Mouse (Mus musculus) frontal cortex, postnatal 10 days (tissue): ENCODE measurements around the gene Ptprcap.
"Not testable (repeated sequence)": the region's sequence is repeated elsewhere in the genome, so short reads cannot be mapped to it uniquely, and the experiment has no call there.

ENCODE experiments used
- DNase-seq, 2 experiments: peaks; one replicate each; pipeline ENCODE4 v3.0.0; 2022; ENCODE audit warnings: low spot score in 2 of 2, mixed read lengths in 1 of 2

Gene Ptprcap

GRCm38 (mm10) chr19:4125741-4126696 is 27.4 kb upstream of the Ptprcap start, which contains the start of gene Aip:
Gene Aip (minus strand): TSS chr19:4125858.
- peak; percentile 98 for DNase-seq

- no peak for DNase-seq
Observed at GRCm38 (mm10) chr19:4126759-4127495, 26.5 kb upstream of the Ptprcap start.

GRCm38 (mm10) chr19:4129462-4129861 is 23.9 kb upstream of the Ptprcap start:
- DNase-seq: no peak

- no peak for DNase-seq
Observed at GRCm38 (mm10) chr19:4130106-4130505, 23.3 kb upstream of the Ptprcap start.

GRCm38 (mm10) chr19:4131075-4131474 is 22.3 kb upstream of the Ptprcap start:
- no peak for DNase-seq

- no peak for DNase-seq
Observed at GRCm38 (mm10) chr19:4131768-4132167, 21.6 kb upstream of the Ptprcap start.

GRCm38 (mm10) chr19:4134354-4134753 is 19.1 kb upstream of the Ptprcap start:
- DNase-seq: no peak

- not testable (repeated sequence) for DNase-seq
Observed at GRCm38 (mm10) chr19:4135229-4135962, 18.0 kb upstream of the Ptprcap start.

- DNase-seq: not testable (repeated sequence)
Observed at GRCm38 (mm10) chr19:4135963-4136345, 17.4 kb upstream of the Ptprcap start.

- no peak for DNase-seq
Observed at GRCm38 (mm10) chr19:4136463-4136862, 16.9 kb upstream of the Ptprcap start.

- no peak for DNase-seq
Observed at GRCm38 (mm10) chr19:4137913-4138312, 15.5 kb upstream of the Ptprcap start.

GRCm38 (mm10) chr19:4139446-4139845 is 14.0 kb upstream of the Ptprcap start, which contains the start of gene Gpr152:
Gene Gpr152 (plus strand): TSS chr19:4139787.
- no peak for DNase-seq

- no peak for DNase-seq
Observed at GRCm38 (mm10) chr19:4140147-4140546, 13.3 kb upstream of the Ptprcap start.

- no peak for DNase-seq
Observed at GRCm38 (mm10) chr19:4142416-4143173, 10.8 kb upstream of the Ptprcap start.

GRCm38 (mm10) chr19:4143759-4144268 is 9.6 kb upstream of the Ptprcap start, which contains the start of gene Cabp4:
Gene Cabp4 (minus strand): TSS chr19:4144033.
- no peak for DNase-seq

- DNase-seq: no peak
Observed at GRCm38 (mm10) chr19:4144550-4145498, 8.6 kb upstream of the Ptprcap start.

- DNase-seq: no peak
Observed at GRCm38 (mm10) chr19:4145936-4146335, 7.5 kb upstream of the Ptprcap start.

GRCm38 (mm10) chr19:4146366-4147021 is 6.9 kb upstream of the Ptprcap start:
- DNase-seq: no peak

GRCm38 (mm10) chr19:4147022-4147405 is 6.4 kb upstream of the Ptprcap start:
- no peak for DNase-seq
